Mouse (Mus musculus): ENCODE measurements at regions not wholly inside any gene's neighbourhood (a gene's known extent, or its start where the extent isn't known, plus 50 kb on each side); places are given as distances from the start of the nearest gene placed in this dataset.

- no peak for TF ChIP-seq CTCF (IDR thresholded peaks at IDR 0.05; ENCODE audit: low read depth, low read length)
- TF ChIP-seq POLR2A (IDR thresholded peaks at IDR 0.05; ENCODE audit: borderline replicate concordance, low read depth, low read length): no peak
These were observed 380.5 kb upstream of the Klf6 start for GRCm38 (mm10) chr13:5480779-5481178.

Data from bone marrow macrophage, adult 2 months (primary cell).